Mouse (Mus musculus) forebrain, embryonic 12.5 days (tissue): ENCODE data around the gene Id2. TPM values are rescaled to one million over a fixed set of nuclear protein-coding genes. Genes with fewer than 3 reads are reported as not detected.
A peak's percentile ranks its signal among the peaks of the same experiment; 100 is the strongest.

ENCODE experiments used
- ATAC-seq: fragments of 200-750 bp; cut with Nextera tagmentation; 2 replicates; pipeline ENCODE4 v1.8.0; 2017; ENCODE audit warnings: moderate TSS enrichment; ENCODE audit not compliant: low FRiP score
- H3K27ac ChIP-seq: fragments of 300-500 bp; sonication (generic); 2 replicates; pipeline ENCODE4 v1.5.1; 2016; ENCODE audit warnings: mild to moderate bottlenecking
- H3K27me3 ChIP-seq: fragments of 300-500 bp; sonication (generic); 2 replicates; pipeline ENCODE4 v1.6.1; 2016; ENCODE audit warnings: mild to moderate bottlenecking
- H3K36me3 ChIP-seq: fragments of 300-500 bp; sonication (generic); replicated peaks from 2 replicates; pipeline ENCODE4 v1.6.1; 2016; ENCODE audit warnings: mild to moderate bottlenecking
- H3K4me1 ChIP-seq: fragments of 300-500 bp; sonication (generic); 2 replicates; pipeline ENCODE4 v1.6.1; 2016
- H3K4me2 ChIP-seq: fragments of 300-500 bp; sonication (generic); 2 replicates; pipeline ENCODE4 v1.6.1; 2016; ENCODE audit warnings: mild to moderate bottlenecking, moderate library complexity
- H3K4me3 ChIP-seq: fragments of 300-500 bp; sonication (generic); replicated peaks from 2 replicates; pipeline ENCODE4 v1.5.1; 2016; ENCODE audit warnings: mild to moderate bottlenecking
- H3K9ac ChIP-seq: fragments of 300-500 bp; sonication (generic); 2 replicates; pipeline ENCODE4 v1.6.1; 2016; ENCODE audit warnings: mild to moderate bottlenecking
- H3K9me3 ChIP-seq: fragments of 300-500 bp; sonication (generic); 2 replicates; pipeline ENCODE4 v1.6.1; 2016
- WGBS: fragments of 180-500 bp; shearing (Covaris S2); methylation state at CpG from one replicate; pipeline ENCODE4 v1.1.7; 2016; 5-methylcytosine and 5-hydroxymethylcytosine counted together
- polyA plus RNA-seq: library from polyadenylated mRNA; unstranded; fragments of >200 nt; fragmentation: Nextera tagmentation; extraction: Ambion mirVana; gene quantifications from 2 replicates; pipeline ENCODE4 v1.2.1, GENCODE M21; 2016

The Id2 gene
- polyA plus RNA-seq, 1 experiment from 2014 or later = 163 TPM

DNA sequence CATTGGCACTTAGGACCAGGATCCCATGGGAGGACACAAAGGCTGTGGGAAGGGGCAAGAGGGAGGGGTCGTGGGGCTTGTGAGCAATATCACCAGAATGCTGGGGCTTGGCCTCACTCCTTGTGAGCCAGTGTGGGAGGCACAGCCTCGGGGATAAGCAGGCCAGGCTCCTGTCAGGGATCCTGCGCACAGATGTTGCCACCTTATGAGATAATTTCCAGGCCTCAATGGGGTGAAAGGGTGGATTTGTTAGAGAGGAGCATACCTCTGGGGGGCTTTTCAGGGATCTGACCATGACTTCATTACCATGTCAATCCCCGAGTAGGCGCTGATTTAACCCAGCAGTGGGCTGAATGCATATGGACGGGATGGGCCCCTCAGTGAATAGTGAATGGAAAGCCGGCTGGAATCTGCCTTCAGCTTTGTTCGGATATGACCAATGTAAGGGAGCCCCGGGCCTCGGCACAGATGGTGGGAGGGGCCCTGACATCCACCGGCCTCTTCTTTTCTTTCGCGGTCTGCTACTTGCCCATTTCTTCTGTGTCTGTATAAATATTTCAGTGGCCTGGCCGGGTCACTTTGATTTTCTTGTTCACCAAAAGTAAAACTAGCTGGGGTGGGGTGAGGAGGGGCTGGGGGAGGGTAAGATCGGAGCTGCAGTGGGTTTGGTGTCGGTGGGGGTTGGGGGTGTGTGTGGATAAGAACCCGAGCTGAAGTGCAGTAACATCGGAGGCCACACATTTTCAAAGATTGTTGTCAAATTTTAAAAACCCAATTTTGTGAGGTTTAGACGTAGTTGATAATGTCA is 27.7 kb upstream of the Id2 start:
- under 1% methylated on average over 19 of the region's 19 CpGs for WGBS
- Histone ChIP-seq H3K9me3 (no peaks in the 10 kb centered on the region), H3K9ac (no peak overlapping the region), H3K27me3 (peaks cover 4% of the 10 kb centered on the region; the same call in 1 of the 2 replicates), H3K27ac (peak overlapping the region; percentile 87), H3K36me3 (no peaks in the 10 kb centered on the region), H3K4me2 (peak overlapping the region; percentile 44), H3K4me3 (no peak overlapping the region), H3K4me1 (peaks cover 58% of the 10 kb centered on the region)
- ATAC-seq = peak; percentile 94

DNA sequence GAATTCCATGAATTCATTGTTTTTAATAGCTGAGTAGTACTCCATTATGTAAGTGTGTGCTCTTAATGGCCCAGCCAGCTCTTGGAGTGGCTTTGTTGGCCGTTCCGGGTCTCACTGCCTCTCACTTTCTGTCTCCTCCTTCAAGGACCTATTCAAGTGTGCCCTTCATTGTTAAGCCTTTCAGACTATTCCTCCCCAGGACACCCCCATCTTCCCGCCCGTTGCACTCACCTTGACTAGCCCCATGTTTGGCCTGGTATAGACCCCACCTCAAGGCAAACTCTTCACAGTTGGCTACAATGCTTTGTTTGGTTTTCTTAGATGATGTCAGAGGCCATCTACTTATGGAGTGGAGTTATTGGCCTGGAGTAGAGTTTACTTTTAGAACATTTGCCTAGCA is 23.8 kb upstream of the Id2 start:
- WGBS = 81% methylated on average over 4 of the region's 4 CpGs
- Histone ChIP-seq H3K27ac (no peak overlapping the region), H3K4me1 (peaks cover 37% of the 10 kb centered on the region), H3K9me3 (no peaks in the 10 kb centered on the region), H3K4me3 (no peak overlapping the region), H3K4me2 (no peak overlapping the region), H3K27me3 (peaks cover 11% of the 10 kb centered on the region; the same call in 1 of the 2 replicates), H3K9ac (no peak overlapping the region), H3K36me3 (no peaks in the 10 kb centered on the region)
- no peak for ATAC-seq

DNA sequence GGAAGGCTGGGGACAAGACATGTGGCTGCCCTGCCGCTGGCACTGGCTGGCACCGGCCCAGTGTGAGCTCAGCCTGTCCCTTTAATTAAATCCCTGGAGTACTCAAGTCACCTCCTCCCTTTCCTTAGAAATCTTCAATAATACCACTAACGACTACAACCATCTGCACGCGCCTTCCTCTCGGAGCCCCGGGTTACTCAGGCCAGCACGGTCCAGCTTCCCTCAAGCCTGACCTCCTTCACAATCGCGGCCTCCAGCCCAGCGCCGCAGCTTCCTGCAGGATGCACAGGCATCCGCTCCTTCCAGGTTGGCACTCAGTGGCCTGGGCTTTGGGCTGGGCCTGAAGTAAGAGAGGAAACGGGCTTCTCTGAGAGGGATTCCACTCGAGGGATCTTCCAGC is 22.3 kb upstream of the Id2 start:
- 0 out of 2 replicates have a peak overlapping the region, but pooled peaks have one; percentile 17 for H3K9ac ChIP-seq
- H3K27ac ChIP-seq = 0 out of 2 replicates have a peak overlapping the region, but pooled peaks have one; percentile 16

DNA sequence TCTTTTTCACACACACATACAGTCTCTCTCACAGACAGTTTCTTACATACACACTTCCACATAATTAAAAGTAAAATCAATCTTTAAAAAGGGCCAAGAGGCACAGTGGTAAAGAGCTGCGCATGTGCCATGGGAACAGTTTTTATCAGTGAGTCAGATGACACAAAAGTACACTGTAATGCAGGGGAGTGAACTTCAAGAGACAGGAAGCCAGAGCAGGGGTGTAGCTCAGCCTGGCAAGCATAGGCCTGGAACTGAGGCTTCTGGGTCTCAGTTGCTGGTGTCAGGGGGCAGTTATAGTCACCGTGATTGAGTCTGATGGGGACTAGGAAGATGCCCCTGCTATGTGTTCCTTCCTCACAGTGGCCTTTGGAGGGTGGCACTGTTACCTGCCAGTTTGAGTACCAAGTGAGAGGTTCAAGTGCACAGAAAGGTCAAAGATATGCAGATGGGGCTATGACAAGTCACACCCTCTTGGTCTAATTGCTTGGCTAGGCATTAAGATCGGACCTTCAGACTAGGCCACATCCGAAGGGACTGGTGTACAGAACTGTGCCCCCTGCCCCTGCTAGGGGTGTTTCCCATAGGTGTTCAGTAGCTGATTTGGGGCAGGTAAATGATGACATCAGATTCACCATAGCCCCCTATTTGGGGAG is 21.0 kb upstream of the Id2 start:
- no peaks in the 10 kb centered on the region for H3K36me3 ChIP-seq
- H3K9me3 ChIP-seq = no peaks in the 10 kb centered on the region
- ATAC-seq = no peak
- H3K4me2 ChIP-seq = no peak overlapping the region
- no peak overlapping the region for H3K27ac ChIP-seq
- peaks cover 12% of the 10 kb centered on the region for H3K4me1 ChIP-seq
- H3K4me3 ChIP-seq = no peak overlapping the region
- 95% methylated on average over 4 of the region's 4 CpGs for WGBS
- H3K27me3 ChIP-seq = peaks cover 11% of the 10 kb centered on the region; the same call in 1 of the 2 replicates
- H3K9ac ChIP-seq = no peak overlapping the region

More for the DNA sequence above, 22.3 kb upstream of the Id2 start:
- Histone ChIP-seq H3K9me3 (no peaks in the 10 kb centered on the region), H3K4me2 (no peak overlapping the region), H3K36me3 (no peaks in the 10 kb centered on the region), H3K27me3 (peaks cover 11% of the 10 kb centered on the region; the same call in 1 of the 2 replicates), H3K4me1 (peaks cover 23% of the 10 kb centered on the region), H3K4me3 (no peak overlapping the region)
- peak; percentile 42; the same call in 1 of the 2 replicates for ATAC-seq
- WGBS = 36% methylated on average over 15 of the region's 15 CpGs

GRCm38 (mm10) chr12:25116126-25116525 is 19.2 kb upstream of the Id2 start:
- ATAC-seq = no peak

GRCm38 (mm10) chr12:25114426-25114825 is 17.5 kb upstream of the Id2 start:
- no peaks in the 10 kb centered on the region for H3K36me3 ChIP-seq
- no peak for ATAC-seq
- H3K9ac ChIP-seq = no peak overlapping the region
- no peak overlapping the region for H3K27ac ChIP-seq
- no peak overlapping the region for H3K4me2 ChIP-seq
- peaks cover 11% of the 10 kb centered on the region; the same call in 1 of the 2 replicates for H3K27me3 ChIP-seq
- H3K4me1 ChIP-seq = peaks cover 6% of the 10 kb centered on the region
- H3K9me3 ChIP-seq = no peaks in the 10 kb centered on the region
- H3K4me3 ChIP-seq = no peak overlapping the region
- WGBS = 81% methylated on average over 1 of the region's 1 CpGs

More at GRCm38 (mm10) chr12:25116126-25116525, 19.2 kb upstream of the Id2 start:
- Histone ChIP-seq H3K4me2 (no peak overlapping the region), H3K9ac (no peak overlapping the region), H3K9me3 (no peaks in the 10 kb centered on the region), H3K36me3 (no peaks in the 10 kb centered on the region), H3K27ac (no peak overlapping the region), H3K27me3 (peaks cover 11% of the 10 kb centered on the region; the same call in 1 of the 2 replicates), H3K4me1 (peaks cover 9% of the 10 kb centered on the region), H3K4me3 (no peak overlapping the region)
- 85% methylated on average over 2 of the region's 2 CpGs for WGBS

- Histone ChIP-seq H3K27ac (no peak overlapping the region), H3K4me2 (no peak overlapping the region), H3K27me3 (peaks cover 17% of the 10 kb centered on the region; the same call in 1 of the 2 replicates), H3K9ac (no peak overlapping the region), H3K9me3 (no peaks in the 10 kb centered on the region), H3K36me3 (no peaks in the 10 kb centered on the region), H3K4me1 (no peaks in the 10 kb centered on the region), H3K4me3 (no peak overlapping the region)
- ATAC-seq = no peak
- 75% methylated on average over 2 of the region's 2 CpGs for WGBS
Observed at GRCm38 (mm10) chr12:25113357-25113756, 16.4 kb upstream of the Id2 start.

DNA sequence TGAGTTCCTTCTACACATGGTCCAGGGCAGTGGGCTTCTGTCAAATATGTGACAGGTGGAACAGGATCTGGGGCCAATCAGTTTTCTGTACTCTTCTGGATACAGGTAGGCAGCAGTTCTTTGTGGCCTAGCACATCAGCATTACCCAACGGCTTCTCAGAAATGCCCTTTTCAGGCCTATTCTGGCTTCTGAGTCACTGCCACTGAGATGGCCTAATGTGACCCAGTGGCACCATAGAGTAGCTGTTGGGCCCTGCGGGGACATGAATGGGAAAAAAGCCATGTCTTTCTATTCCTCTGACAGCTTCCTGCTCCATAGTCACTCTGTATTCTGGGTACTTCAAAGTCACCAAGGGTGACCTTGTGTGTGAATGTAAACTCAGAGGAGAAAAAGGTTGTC is 15.9 kb upstream of the Id2 start:
- Histone ChIP-seq H3K27me3 (peaks cover 14% of the 10 kb centered on the region; the same call in 1 of the 2 replicates), H3K36me3 (no peaks in the 10 kb centered on the region), H3K9ac (no peak overlapping the region), H3K4me2 (no peak overlapping the region), H3K9me3 (no peaks in the 10 kb centered on the region), H3K4me1 (no peaks in the 10 kb centered on the region), H3K27ac (no peak overlapping the region), H3K4me3 (no peak overlapping the region)
- no peak for ATAC-seq
- WGBS = 94% methylated on average over 2 of the region's 2 CpGs

DNA sequence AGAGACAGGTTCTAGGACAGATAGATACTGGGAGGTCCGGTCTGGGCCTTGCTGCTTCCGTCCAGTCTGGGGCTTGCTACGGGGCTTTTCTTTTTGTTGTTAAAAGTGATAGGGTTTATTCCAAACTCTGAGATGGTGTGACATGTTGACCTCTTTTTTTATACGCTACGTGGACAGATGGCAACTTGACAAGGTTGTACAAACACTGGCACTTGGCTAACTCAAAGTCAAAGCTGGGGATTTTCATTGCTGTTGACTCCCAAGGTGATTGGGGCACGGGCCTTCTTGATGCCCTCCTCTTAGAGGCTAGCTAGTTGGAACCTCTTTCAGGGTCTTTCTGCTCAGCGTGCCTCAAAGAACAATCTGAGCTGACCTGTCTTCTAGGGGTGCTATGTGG is 13.7 kb upstream of the Id2 start:
- Histone ChIP-seq H3K27ac (no peak overlapping the region), H3K9me3 (no peaks in the 10 kb centered on the region), H3K9ac (no peak overlapping the region), H3K36me3 (no peaks in the 10 kb centered on the region), H3K27me3 (0 out of 2 replicates have a peak, but pooled peaks cover 11% of the 10 kb centered on the region), H3K4me2 (no peak overlapping the region), H3K4me1 (no peaks in the 10 kb centered on the region), H3K4me3 (no peak overlapping the region)
- no peak for ATAC-seq
- WGBS = 92% methylated on average over 7 of the region's 7 CpGs

DNA sequence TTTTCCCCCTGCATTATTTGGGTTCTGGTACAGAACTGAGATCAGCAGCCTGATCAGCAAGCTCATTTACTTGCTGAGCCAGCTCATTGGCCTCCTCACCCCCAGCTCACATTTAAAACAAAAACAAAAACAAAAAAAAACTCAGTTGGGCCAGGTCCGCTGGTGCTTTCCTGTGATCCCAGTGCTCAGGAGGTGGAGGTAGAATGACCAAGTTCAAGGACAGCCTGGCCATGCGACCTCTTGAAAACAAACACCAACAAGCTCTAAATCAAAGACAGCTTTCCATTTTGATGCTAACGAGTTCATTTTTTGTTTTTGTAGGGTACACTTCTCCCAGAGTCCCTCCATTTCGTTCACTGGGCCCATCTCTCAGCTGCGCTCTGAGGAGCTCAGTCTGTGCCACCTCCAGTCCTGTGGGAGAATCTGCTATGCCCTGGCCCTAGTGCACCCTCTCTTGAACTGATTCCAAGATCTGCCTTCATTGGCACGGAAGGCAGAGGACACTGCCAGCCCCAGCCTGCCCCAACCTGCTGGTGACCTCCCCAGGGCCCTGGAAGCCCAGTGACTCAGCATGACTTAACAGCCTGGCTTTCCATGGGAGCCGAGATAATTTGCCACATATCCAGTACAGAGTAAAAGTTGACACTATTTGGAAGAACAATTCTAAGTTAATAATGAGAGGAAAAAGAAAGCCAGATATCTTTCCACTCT is 13.2 kb upstream of the Id2 start:
- Histone ChIP-seq H3K9ac (no peak overlapping the region), H3K4me1 (no peaks in the 10 kb centered on the region), H3K4me3 (no peak overlapping the region), H3K36me3 (no peaks in the 10 kb centered on the region), H3K27me3 (0 out of 2 replicates have a peak, but pooled peaks cover 12% of the 10 kb centered on the region), H3K9me3 (no peaks in the 10 kb centered on the region), H3K27ac (no peak overlapping the region), H3K4me2 (no peak overlapping the region)
- no peak for ATAC-seq
- WGBS = 73% methylated on average over 7 of the region's 7 CpGs

DNA sequence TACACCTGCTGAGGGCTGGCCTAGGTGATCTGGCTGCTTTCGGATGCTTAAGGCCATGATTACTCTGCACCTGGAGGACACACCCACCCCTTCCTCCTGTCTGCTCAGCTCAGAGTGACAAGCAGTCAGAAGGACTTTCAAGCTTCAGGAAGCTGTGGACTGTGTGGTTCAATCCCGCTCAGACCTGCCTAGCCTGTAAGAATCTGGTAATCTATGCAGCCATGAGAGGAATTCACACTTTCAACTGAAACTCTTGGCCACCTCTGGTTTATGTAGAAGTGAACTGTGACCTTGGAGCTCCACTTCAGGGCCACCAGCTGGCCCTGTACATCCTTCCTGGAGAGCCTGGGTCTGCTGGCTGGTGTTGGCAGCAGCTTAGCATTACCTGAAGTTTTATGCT is 11.9 kb upstream of the Id2 start:
- Histone ChIP-seq H3K9ac (no peak overlapping the region), H3K4me1 (no peaks in the 10 kb centered on the region), H3K36me3 (no peaks in the 10 kb centered on the region), H3K4me3 (no peak overlapping the region), H3K4me2 (no peak overlapping the region), H3K27me3 (0 out of 2 replicates have a peak, but pooled peaks cover 12% of the 10 kb centered on the region), H3K9me3 (no peaks in the 10 kb centered on the region), H3K27ac (no peak overlapping the region)
- no peak for ATAC-seq
- WGBS = 78% methylated on average over 2 of the region's 2 CpGs

DNA sequence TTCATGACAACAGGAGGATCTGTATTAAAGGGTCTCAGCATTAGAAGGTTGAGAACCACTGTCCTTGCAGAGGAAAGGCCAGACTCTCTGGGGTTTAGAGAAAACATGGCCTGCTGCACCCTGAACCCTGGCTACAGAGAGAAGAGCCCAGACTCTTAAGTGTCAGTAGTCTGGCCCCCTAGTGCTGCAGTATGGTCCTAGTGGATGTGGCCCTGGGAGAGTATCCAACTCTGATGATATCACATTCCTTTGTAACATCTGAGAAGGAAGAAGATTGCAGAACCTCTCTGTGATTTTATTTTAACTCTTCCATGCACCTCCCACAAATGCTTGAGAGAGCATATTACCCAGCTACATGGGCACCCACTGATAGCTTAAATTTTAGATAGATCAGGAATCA is 7.6 kb upstream of the Id2 start:
- no peak overlapping the region for H3K9ac ChIP-seq
- no peaks in the 10 kb centered on the region for H3K9me3 ChIP-seq
- no peak overlapping the region for H3K27ac ChIP-seq
- no peak overlapping the region for H3K4me2 ChIP-seq
- H3K27me3 ChIP-seq = peaks cover 20% of the 10 kb centered on the region; the same call in 1 of the 2 replicates
- no peaks in the 10 kb centered on the region for H3K36me3 ChIP-seq
- no peak for ATAC-seq
- H3K4me1 ChIP-seq = peaks cover 20% of the 10 kb centered on the region
- no peak overlapping the region for H3K4me3 ChIP-seq
